Mouse (Mus musculus) midbrain, postnatal 0 days (tissue): ENCODE data around the gene Hmgn5. TPM values are rescaled to one million over a fixed set of nuclear protein-coding genes. Genes with fewer than 3 reads are reported as not detected.
A peak's percentile ranks its signal among the peaks of the same experiment; 100 is the strongest.

Experiments
- ATAC-seq: fragments of 200-750 bp; cut with Nextera tagmentation; 2 replicates; pipeline ENCODE4 v1.8.0; 2017; ENCODE audit warnings: moderate number of reproducible peaks, mild to moderate bottlenecking, moderate TSS enrichment, moderate library complexity; ENCODE audit not compliant: low FRiP score
- DNase-seq: peaks from one replicate; pipeline ENCODE4 v3.0.0-alpha.2; 2015; ENCODE audit warnings: low spot score
- H3K27ac ChIP-seq: fragments of 300-500 bp; sonication (generic); 2 replicates; pipeline ENCODE4 v1.5.1; 2014; ENCODE audit warnings: low read depth, mild to moderate bottlenecking, low read length, mixed read lengths
- H3K27me3 ChIP-seq: fragments of 300-500 bp; sonication (generic); 2 replicates; pipeline ENCODE4 v1.6.1; 2014; ENCODE audit warnings: low read length, control low read depth, mixed read lengths; ENCODE audit not compliant: insufficient read depth
- H3K36me3 ChIP-seq: fragments of 300-500 bp; sonication (generic); 2 replicates; pipeline ENCODE4 v1.6.1; 2014; ENCODE audit warnings: low read length, control low read depth, mixed read lengths; ENCODE audit not compliant: insufficient read depth
- H3K4me1 ChIP-seq: fragments of 300-500 bp; sonication (generic); 2 replicates; pipeline ENCODE4 v1.6.1; 2014; ENCODE audit warnings: mild to moderate bottlenecking, control low read depth, antibody characterized with exemption, low read length, mixed read lengths; ENCODE audit not compliant: insufficient read depth
- H3K4me2 ChIP-seq: fragments of 300-500 bp; sonication (generic); 2 replicates; pipeline ENCODE4 v1.6.1; 2014; ENCODE audit warnings: low read depth, mild to moderate bottlenecking, low read length, mixed read lengths; ENCODE audit not compliant: poor library complexity, severe bottlenecking
- H3K4me3 ChIP-seq: fragments of 300-500 bp; sonication (generic); 2 replicates; pipeline ENCODE4 v1.5.1; 2014; ENCODE audit warnings: low read depth, mild to moderate bottlenecking, low read length, moderate library complexity
- H3K9ac ChIP-seq: fragments of 300-500 bp; sonication (generic); replicated peaks from 2 replicates; pipeline ENCODE4 v1.6.1; 2014; ENCODE audit warnings: mild to moderate bottlenecking, low read length, moderate library complexity, mixed read lengths; ENCODE audit not compliant: poor library complexity, severe bottlenecking
- H3K9me3 ChIP-seq: fragments of 300-500 bp; sonication (generic); 2 replicates; pipeline ENCODE4 v1.6.1; 2016; ENCODE audit warnings: low read length, control low read depth
- CTCF ChIP-seq: IDR thresholded peaks from 2 replicates; pipeline ENCODE4 v1.5.1; 2016; ENCODE audit warnings: antibody characterized with exemption, mild to moderate bottlenecking
- WGBS: fragments of 180-500 bp; shearing (Covaris S2); extraction: QIAGEN DNeasy Blood & Tissue Kit; methylation state at CpG from one replicate; pipeline ENCODE4 v1.1.7; 2014; 5-methylcytosine and 5-hydroxymethylcytosine counted together
- polyA plus RNA-seq: library from polyadenylated mRNA; unstranded; fragments of >200 nt; fragmentation: Nextera tagmentation; extraction: Ambion mirVana; gene quantifications from 2 replicates; pipeline ENCODE4 v1.2.1, GENCODE M21; 2015
- total RNA-seq: library from RNA; depleted of rRNA; stranded (reverse); fragments of >200 nt; gene quantifications from 2 replicates; pipeline ENCODE4 v1.2.3, GENCODE M21; 2014; rRNA removed

The Hmgn5 gene
- total RNA-seq: 0.82 and 0.99 TPM in 2 replicates
- 9.4 and 12.1 TPM in 2 replicates for polyA plus RNA-seq

- peak; percentile 93 for DNase-seq
- H3K4me3 ChIP-seq: peak within 1 kb of the TSS; percentile 47
- peak; percentile 97 for ATAC-seq
- H3K4me2 ChIP-seq: peak within 1 kb of the TSS; percentile 52
- no peak for TF ChIP-seq CTCF
- H3K36me3 ChIP-seq: no peaks in the 10 kb centered on the region
- no peaks in the 10 kb centered on the region for H3K9me3 ChIP-seq
- no peaks in the 10 kb centered on the region for H3K4me1 ChIP-seq
- no peak within 1 kb of the TSS for H3K27ac ChIP-seq
- H3K27me3 ChIP-seq: no peaks in the 10 kb centered on the region
- H3K9ac ChIP-seq: peak within 1 kb of the TSS; percentile 33; the same call in 1 of the 2 replicates
- WGBS: 20% methylated on average over 25 of the region's 25 CpGs
These were observed at the start of gene Hmgn5 for GRCm38 (mm10) chrX:109013283-109013682. Gene Hmgn5 (minus strand): TSS chrX:109013404.

GRCm38 (mm10) chrX:109047773-109048172 lies 34.6 kb upstream of the Hmgn5 start:
- TF ChIP-seq CTCF: no peak
- Histone ChIP-seq H3K4me2 (no peak overlapping the region), H3K36me3 (no peaks in the 10 kb centered on the region), H3K9me3 (no peaks in the 10 kb centered on the region), H3K9ac (no peak overlapping the region), H3K4me3 (no peak overlapping the region), H3K27ac (no peak overlapping the region), H3K27me3 (no peaks in the 10 kb centered on the region), H3K4me1 (no peaks in the 10 kb centered on the region)
- 71% methylated on average over 1 of the region's 1 CpGs for WGBS
- ATAC-seq: no peak
- DNase-seq: no peak

- no peak overlapping the region for H3K9ac ChIP-seq
- H3K27me3 ChIP-seq: no peaks in the 10 kb centered on the region
- no peaks in the 10 kb centered on the region for H3K9me3 ChIP-seq
- TF ChIP-seq CTCF: no peak
- ATAC-seq: no peak
- H3K4me1 ChIP-seq: no peaks in the 10 kb centered on the region
- H3K4me2 ChIP-seq: no peak overlapping the region
- 73% methylated on average over 1 of the region's 1 CpGs for WGBS
- H3K36me3 ChIP-seq: no peaks in the 10 kb centered on the region
- H3K4me3 ChIP-seq: no peak overlapping the region
- DNase-seq: no peak
- H3K27ac ChIP-seq: no peak overlapping the region
These were observed 13.0 kb upstream of the Hmgn5 start for GRCm38 (mm10) chrX:109026224-109026623.

DNA sequence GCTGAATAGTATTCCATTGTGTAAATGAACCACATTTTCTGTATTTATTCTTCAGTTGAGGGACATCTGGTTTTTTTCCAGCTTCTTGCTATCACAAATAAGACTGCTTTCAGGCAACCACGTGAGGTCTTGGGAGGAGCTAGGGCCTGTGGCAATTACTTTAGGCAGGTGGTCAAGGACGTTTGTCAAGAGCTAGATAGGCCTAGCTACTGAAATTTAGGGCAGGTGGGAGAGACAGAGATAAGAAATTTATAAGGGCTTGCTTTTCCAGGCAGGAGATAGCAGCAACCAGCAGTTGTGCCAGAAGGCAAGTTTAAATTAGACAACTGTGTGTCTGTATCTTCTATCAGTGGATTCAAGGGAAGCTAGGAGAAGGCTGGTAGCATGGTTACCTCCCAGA lies 7.7 kb upstream of the Hmgn5 start:
- no peak for DNase-seq
- WGBS: 53% methylated on average over 2 of the region's 2 CpGs
- TF ChIP-seq CTCF: no peak

GRCm38 (mm10) chrX:109014166-109014565 lies 962 bp upstream of the Hmgn5 start:
- Histone ChIP-seq H3K27ac (no peak overlapping the region), H3K36me3 (no peaks in the 10 kb centered on the region), H3K4me1 (no peaks in the 10 kb centered on the region), H3K4me2 (peak overlapping the region; percentile 52), H3K9ac (peak overlapping the region; percentile 33; the same call in 1 of the 2 replicates), H3K27me3 (no peaks in the 10 kb centered on the region), H3K9me3 (no peaks in the 10 kb centered on the region), H3K4me3 (peak overlapping the region; percentile 47)
- WGBS: 28% methylated on average over 4 of the region's 4 CpGs
- DNase-seq (peak; percentile 1), ATAC-seq (no peak)
- no peak; the same call in 1 of the 2 replicates for TF ChIP-seq CTCF

More for the DNA sequence above, 7.7 kb upstream of the Hmgn5 start:
- no peaks in the 10 kb centered on the region for H3K27me3 ChIP-seq
- H3K9ac ChIP-seq: no peak overlapping the region
- no peak overlapping the region for H3K4me3 ChIP-seq
- no peak for ATAC-seq
- H3K4me2 ChIP-seq: no peak overlapping the region
- no peaks in the 10 kb centered on the region for H3K36me3 ChIP-seq
- no peaks in the 10 kb centered on the region for H3K4me1 ChIP-seq
- no peaks in the 10 kb centered on the region for H3K9me3 ChIP-seq
- H3K27ac ChIP-seq: no peak overlapping the region

DNA sequence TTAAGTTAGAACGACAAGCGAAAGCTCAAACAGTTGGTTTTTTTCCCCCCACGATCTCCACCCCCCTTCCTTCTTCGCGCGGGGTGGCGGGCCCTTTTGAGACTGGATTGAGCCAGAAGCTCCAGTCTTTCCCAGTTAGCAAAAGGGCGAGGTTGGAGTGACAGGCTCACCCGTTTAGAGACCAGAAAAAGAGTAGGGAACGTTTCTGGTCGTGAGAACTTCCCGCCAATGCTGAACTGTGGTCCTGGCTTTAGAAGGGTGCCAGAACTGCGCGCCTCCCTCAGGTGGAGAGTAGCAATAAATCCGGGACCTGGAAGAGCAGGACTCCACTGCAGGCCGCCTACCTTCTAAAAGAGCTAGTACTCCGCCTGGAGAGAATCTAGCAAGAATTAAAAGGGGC lies 482 bp upstream of the Hmgn5 start:
- ATAC-seq (peak; percentile 74), DNase-seq (peak; percentile 22)
- peak; percentile 17; the same call in 1 of the 2 replicates for TF ChIP-seq CTCF
- no peaks in the 10 kb centered on the region for H3K4me1 ChIP-seq
- no peaks in the 10 kb centered on the region for H3K27me3 ChIP-seq
- H3K9ac ChIP-seq: peak overlapping the region; percentile 33; the same call in 1 of the 2 replicates
- peak overlapping the region; percentile 47 for H3K4me3 ChIP-seq
- H3K4me2 ChIP-seq: peak overlapping the region; percentile 52
- H3K27ac ChIP-seq: no peak overlapping the region
- WGBS: 19% methylated on average over 17 of the region's 17 CpGs
- no peaks in the 10 kb centered on the region for H3K9me3 ChIP-seq
- no peaks in the 10 kb centered on the region for H3K36me3 ChIP-seq
